Mouse (Mus musculus): Measurements from ENCODE around the gene Armc3.

GRCm38 (mm10) chr2:19198452-19199365 is at the start of gene Armc3:
- TF ChIP-seq CTCF (conservative IDR thresholded peaks at IDR 0.05; ENCODE audit: insufficient read depth, insufficient read length, low read depth, low read length) (no peak), POLR2A (IDR thresholded peaks at IDR 0.05; ENCODE audit: low read depth, low read length) (no peak)
